Mouse (Mus musculus): ENCODE data around the gene Acrbp.

The Acrbp gene

DNA sequence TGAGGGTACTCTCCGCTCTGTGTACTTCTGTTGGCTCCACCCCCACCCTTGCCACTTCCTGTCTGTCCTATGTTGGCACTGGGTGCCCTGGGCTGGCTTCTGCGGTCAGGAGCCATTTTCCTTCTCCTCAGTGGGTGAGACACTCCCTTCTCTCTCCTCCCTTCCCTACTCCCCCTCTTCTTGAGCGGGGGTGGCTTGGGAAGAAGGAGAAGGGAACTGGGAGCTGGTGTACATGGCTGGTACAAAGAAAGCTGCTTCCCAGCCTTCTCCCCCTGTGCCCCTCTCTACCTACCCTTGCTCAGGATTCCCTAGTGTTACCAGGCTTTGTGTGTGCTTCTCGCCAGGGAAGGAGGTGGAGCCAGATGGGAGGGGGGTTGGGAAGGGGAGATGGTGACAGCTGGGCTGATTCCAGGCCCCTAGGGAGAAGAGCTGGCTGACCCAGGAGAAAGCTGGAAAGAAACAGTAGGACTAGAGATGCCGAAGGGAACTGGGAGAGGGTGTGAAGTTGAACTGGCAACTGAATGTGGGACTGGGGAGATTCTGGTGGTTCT lies 50.0 kb downstream of the Acrbp start:
- DNase-seq (ENCODE audit: low read depth, low spot score), result no peak

DNA sequence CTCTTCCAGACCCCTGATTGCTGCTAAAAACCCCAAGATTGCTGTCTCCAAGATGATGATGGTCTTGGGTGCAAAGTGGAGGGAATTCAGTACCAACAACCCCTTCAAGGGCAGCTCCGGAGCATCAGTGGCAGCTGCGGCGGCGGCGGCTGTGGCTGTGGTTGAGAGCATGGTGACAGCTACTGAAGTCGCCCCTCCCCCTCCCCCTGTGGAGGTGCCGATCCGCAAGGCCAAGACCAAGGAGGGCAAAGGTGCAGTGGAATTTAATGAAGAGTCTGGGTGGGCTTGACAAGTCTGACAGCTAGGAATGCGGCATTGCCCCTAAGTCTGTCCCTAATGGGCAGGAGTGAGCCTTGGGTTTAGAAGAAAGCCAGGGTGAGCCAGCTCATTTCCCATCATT lies 52.0 kb downstream of the Acrbp start:
- DNase-seq (ENCODE audit: low read depth, low spot score), result no peak

DNA sequence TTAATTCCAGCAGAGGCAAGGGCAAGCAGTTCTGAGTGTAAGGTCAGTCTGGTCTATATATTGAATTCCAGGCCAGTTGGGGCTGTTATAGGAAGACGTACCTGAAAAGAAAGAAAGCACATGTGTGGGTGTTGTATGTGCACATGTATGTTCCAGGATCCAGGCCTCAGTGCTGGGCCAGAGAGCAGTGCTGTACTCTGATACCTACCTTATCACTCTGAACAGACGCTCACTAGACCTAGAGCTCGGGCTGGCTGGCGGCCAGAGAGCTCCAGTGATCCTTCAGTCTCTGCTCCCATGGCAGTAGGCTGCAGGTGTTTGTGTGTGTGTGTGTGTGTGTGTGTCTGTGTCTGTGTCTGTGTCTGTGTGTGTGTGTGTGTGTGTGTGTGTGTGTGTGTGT lies 54.7 kb downstream of the Acrbp start:
- no peak for DNase-seq (ENCODE audit: low read depth, low spot score)

DNA sequence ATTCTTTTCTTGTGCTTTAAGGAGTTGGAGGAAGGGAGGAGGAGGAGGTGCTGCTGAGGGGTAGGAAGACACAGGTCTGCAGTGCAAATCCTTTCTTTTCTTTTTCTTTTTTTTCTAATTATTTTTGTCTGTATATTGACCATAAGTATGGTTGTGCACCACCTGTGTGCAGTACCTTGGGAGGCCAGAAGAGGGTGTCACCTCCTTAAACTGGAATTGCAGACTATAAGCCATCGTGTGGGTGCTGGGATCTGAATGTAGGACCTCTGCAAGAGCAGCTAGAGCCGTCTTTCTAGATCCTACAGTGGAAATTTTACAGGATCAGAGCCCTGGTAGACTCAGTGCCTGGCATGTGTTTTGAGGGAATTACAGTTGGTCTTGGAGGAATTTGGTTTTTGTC lies 58.2 kb downstream of the Acrbp start:
- DNase-seq (ENCODE audit: low read depth, low spot score), result no peak

DNA sequence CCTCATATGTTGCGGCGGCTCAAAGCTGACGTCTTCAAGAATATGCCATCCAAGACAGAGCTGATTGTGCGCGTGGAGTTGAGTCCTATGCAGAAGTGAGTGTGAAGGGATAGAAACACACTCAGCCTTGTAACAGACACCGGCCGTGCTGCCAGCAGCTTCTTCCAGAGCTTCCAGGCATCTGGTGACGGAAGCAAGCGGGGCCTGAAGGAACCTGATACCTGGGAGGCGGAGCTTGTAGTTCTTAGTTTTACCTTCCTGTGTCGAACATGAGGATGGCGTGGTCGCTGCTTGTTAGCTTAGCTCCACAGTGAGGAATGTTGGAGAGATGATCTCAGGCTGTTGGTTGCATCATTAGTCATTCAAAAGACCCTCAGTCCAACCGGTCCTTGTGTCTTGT lies 59.9 kb downstream of the Acrbp start:
- no peak for DNase-seq (ENCODE audit: low read depth, low spot score)

DNA sequence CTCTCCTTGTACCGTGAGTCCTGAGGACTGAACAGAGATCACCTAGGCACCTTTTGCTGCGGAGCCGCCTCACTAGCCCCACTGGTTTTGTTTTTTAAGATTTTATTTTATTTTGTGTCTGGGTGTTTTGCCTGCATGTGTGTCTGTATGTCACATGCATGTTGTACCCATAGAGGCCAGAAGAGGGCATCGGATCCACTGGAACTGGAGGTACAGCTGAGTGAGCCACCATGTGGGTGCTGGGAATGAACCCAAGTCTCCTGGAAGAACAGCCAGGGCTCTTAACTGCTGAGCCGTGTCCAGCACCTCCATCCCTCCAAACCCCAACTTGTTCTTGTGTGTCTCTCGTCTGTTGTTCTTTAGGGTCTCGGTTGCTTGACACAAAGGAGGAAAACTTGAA lies 61.4 kb downstream of the Acrbp start:
- DNase-seq (ENCODE audit: low read depth, low spot score), result no peak

DNA sequence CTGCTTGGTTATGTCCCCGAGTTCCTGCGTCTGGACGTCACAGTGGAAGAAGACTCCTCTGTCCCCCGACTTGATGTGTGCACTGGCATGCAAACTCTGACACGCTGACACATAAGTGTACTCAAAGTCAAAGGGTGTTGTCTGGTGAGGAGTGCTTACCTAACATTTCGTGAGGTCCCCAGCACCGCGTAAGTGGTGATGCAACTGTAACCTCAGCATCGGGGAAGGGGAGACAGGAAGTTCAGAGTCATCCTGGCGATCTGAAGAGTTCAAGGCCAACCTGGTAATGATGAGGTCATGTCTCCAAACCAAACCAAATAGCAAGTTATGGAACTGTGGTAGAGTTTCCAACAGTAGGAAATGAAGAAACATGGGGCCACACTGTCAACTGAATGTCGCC lies 63.1 kb downstream of the Acrbp start:
- DNase-seq (ENCODE audit: low read depth, low spot score), result no peak

Measured in retina, adult 2 months (tissue).